Mouse (Mus musculus) liver, postnatal 0 days (tissue): ENCODE measurements around the gene Rbp2. TPM values are rescaled to one million over a fixed set of nuclear protein-coding genes. Genes with fewer than 3 reads are reported as not detected.

Experiments used
- ATAC-seq: fragments of 200-750 bp; cut with Nextera tagmentation; 2 replicates; pipeline ENCODE4 v1.8.0; 2017; ENCODE audit warnings: mild to moderate bottlenecking, moderate library complexity
- DNase-seq: peaks from one replicate; pipeline ENCODE4 v3.0.0-alpha.2; 2016
- H3K27ac ChIP-seq: fragments of 300-500 bp; sonication (generic); 2 replicates; pipeline ENCODE4 v1.5.1; 2014; ENCODE audit warnings: antibody characterized with exemption, moderate library complexity, mild to moderate bottlenecking, low read depth
- H3K27me3 ChIP-seq: fragments of 300-500 bp; sonication (generic); 2 replicates; pipeline ENCODE4 v1.6.1; 2014; ENCODE audit warnings: low read length, control low read depth, mixed read lengths; ENCODE audit not compliant: insufficient read depth
- H3K36me3 ChIP-seq: fragments of 300-500 bp; sonication (generic); replicated peaks from 2 replicates; pipeline ENCODE4 v1.6.1; 2014; ENCODE audit warnings: mild to moderate bottlenecking, control low read depth, low read length, moderate library complexity, mixed read lengths; ENCODE audit not compliant: insufficient read depth
- H3K4me1 ChIP-seq: fragments of 300-500 bp; sonication (generic); 2 replicates; pipeline ENCODE4 v1.6.1; 2014; ENCODE audit warnings: antibody characterized with exemption, mild to moderate bottlenecking, control low read depth; ENCODE audit not compliant: insufficient read depth
- H3K4me2 ChIP-seq: fragments of 300-500 bp; sonication (generic); 2 replicates; pipeline ENCODE4 v1.6.1; 2014; ENCODE audit warnings: low read depth, mild to moderate bottlenecking, low read length, moderate library complexity, mixed read lengths
- H3K4me3 ChIP-seq: fragments of 300-500 bp; sonication (generic); 2 replicates; pipeline ENCODE4 v1.5.1; 2014; ENCODE audit warnings: low read depth, low read length
- H3K9ac ChIP-seq: fragments of 300-500 bp; sonication (generic); replicated peaks from 2 replicates; pipeline ENCODE4 v1.6.1; 2014; ENCODE audit warnings: mild to moderate bottlenecking, moderate library complexity
- H3K9me3 ChIP-seq: fragments of 300-500 bp; sonication (generic); 2 replicates; pipeline ENCODE4 v1.6.1; 2016; ENCODE audit warnings: mild to moderate bottlenecking, control low read depth, low read length, mixed read lengths
- CTCF ChIP-seq: sonication (generic); IDR thresholded peaks from 2 replicates; pipeline ENCODE4 v1.5.1; 2016; ENCODE audit warnings: antibody characterized with exemption, low read depth
- EP300 ChIP-seq: IDR thresholded peaks from 2 replicates; pipeline ENCODE4 v1.6.1; 2016; ENCODE audit warnings: antibody characterized with exemption, low read depth, mild to moderate bottlenecking
- WGBS: fragments of 180-500 bp; shearing (Covaris S2); extraction: QIAGEN DNeasy Blood & Tissue Kit; methylation state at CpG from one replicate; pipeline ENCODE4 v1.1.7; 2014; ENCODE audit not compliant: insufficient replicate concordance; 5-methylcytosine and 5-hydroxymethylcytosine counted together
- polyA plus RNA-seq: library from polyadenylated mRNA; unstranded; fragments of >200 nt; fragmentation: Nextera tagmentation; extraction: Ambion mirVana; gene quantifications from 2 replicates; pipeline ENCODE4 v1.2.1, GENCODE M21; 2015

Rbp2 gene
- polyA plus RNA-seq, 1 experiment from 2014 or later = 94.5 TPM

- WGBS = 79% methylated on average over 7 of the region's 7 CpGs
- Histone ChIP-seq H3K4me2 (no peak overlapping the region), H3K27me3 (no peaks in the 10 kb centered on the region), H3K36me3 (no peaks in the 10 kb centered on the region), H3K9me3 (no peaks in the 10 kb centered on the region), H3K4me3 (no peak overlapping the region), H3K27ac (no peak overlapping the region), H3K4me1 (no peaks in the 10 kb centered on the region), H3K9ac (no peak overlapping the region)
- no peak for ATAC-seq
- DNase-seq = no peak
- no peak for TF ChIP-seq CTCF
- no peak for TF ChIP-seq EP300
Observed at GRCm38 (mm10) chr9:98525543-98525924, 39.6 kb downstream of the Rbp2 start.

- no peak overlapping the region for H3K27ac ChIP-seq
- TF ChIP-seq CTCF (no peak), EP300 (no peak)
- no peak for DNase-seq
- H3K4me2 ChIP-seq = no peak overlapping the region
- WGBS = 79% methylated on average over 7 of the region's 7 CpGs
- ATAC-seq = no peak
- H3K27me3 ChIP-seq = no peaks in the 10 kb centered on the region
- H3K9ac ChIP-seq = no peak overlapping the region
- H3K36me3 ChIP-seq = no peaks in the 10 kb centered on the region
- H3K4me3 ChIP-seq = no peak overlapping the region
- H3K9me3 ChIP-seq = no peaks in the 10 kb centered on the region
- no peaks in the 10 kb centered on the region for H3K4me1 ChIP-seq
Observed at GRCm38 (mm10) chr9:98527226-98527625, 41.3 kb downstream of the Rbp2 start.

GRCm38 (mm10) chr9:98529776-98530175, 43.9 kb downstream of the Rbp2 start:
- Histone ChIP-seq H3K9ac (no peak overlapping the region), H3K36me3 (no peaks in the 10 kb centered on the region), H3K9me3 (no peaks in the 10 kb centered on the region), H3K4me2 (no peak overlapping the region), H3K4me3 (no peak overlapping the region), H3K4me1 (peaks cover under 1% of the 10 kb centered on the region; the same call in 1 of the 2 replicates), H3K27me3 (no peaks in the 10 kb centered on the region), H3K27ac (no peak overlapping the region)
- TF ChIP-seq CTCF = no peak
- no peak for TF ChIP-seq EP300
- ATAC-seq (no peak), DNase-seq (no peak)
- WGBS = 64% methylated on average over 4 of the region's 4 CpGs

GRCm38 (mm10) chr9:98530999-98531398, 45.1 kb downstream of the Rbp2 start:
- no peak overlapping the region for H3K9ac ChIP-seq
- no peak overlapping the region for H3K4me3 ChIP-seq
- H3K36me3 ChIP-seq = no peaks in the 10 kb centered on the region
- no peaks in the 10 kb centered on the region for H3K27me3 ChIP-seq
- TF ChIP-seq EP300 (no peak), CTCF (no peak)
- peaks cover 3% of the 10 kb centered on the region; the same call in 1 of the 2 replicates for H3K4me1 ChIP-seq
- no peak overlapping the region for H3K4me2 ChIP-seq
- H3K27ac ChIP-seq = no peak overlapping the region
- DNase-seq (no peak), ATAC-seq (no peak)
- 41% methylated on average over 2 of the region's 2 CpGs for WGBS
- H3K9me3 ChIP-seq = no peaks in the 10 kb centered on the region

- no peak for DNase-seq
- ATAC-seq = no peak
- WGBS = 54% methylated on average over 4 of the region's 4 CpGs
Observed at GRCm38 (mm10) chr9:98534675-98535280, 48.9 kb downstream of the Rbp2 start.

GRCm38 (mm10) chr9:98535763-98536162, 49.8 kb downstream of the Rbp2 start:
- H3K4me2 ChIP-seq = no peak overlapping the region
- H3K27ac ChIP-seq = no peak overlapping the region
- H3K9ac ChIP-seq = no peak overlapping the region
- H3K9me3 ChIP-seq = no peaks in the 10 kb centered on the region
- no peaks in the 10 kb centered on the region for H3K27me3 ChIP-seq
- TF ChIP-seq EP300 (no peak), CTCF (peak; percentile 52)
- no peak for ATAC-seq
- no peaks in the 10 kb centered on the region for H3K36me3 ChIP-seq
- H3K4me1 ChIP-seq = peaks cover 3% of the 10 kb centered on the region; the same call in 1 of the 2 replicates
- DNase-seq = no peak
- no peak overlapping the region for H3K4me3 ChIP-seq

More at GRCm38 (mm10) chr9:98534675-98535280, 48.9 kb downstream of the Rbp2 start:
- Histone ChIP-seq H3K4me2 (no peak overlapping the region), H3K36me3 (no peaks in the 10 kb centered on the region), H3K27ac (no peak overlapping the region), H3K4me3 (no peak overlapping the region), H3K4me1 (peaks cover 3% of the 10 kb centered on the region; the same call in 1 of the 2 replicates), H3K27me3 (no peaks in the 10 kb centered on the region), H3K9me3 (no peaks in the 10 kb centered on the region), H3K9ac (no peak overlapping the region)
- TF ChIP-seq CTCF (no peak), EP300 (no peak)
